Mouse (Mus musculus): ENCODE data around the gene Nrp1.
A peak's percentile ranks its signal among the peaks of the same experiment; 100 is the strongest.

The Nrp1 gene

DNA sequence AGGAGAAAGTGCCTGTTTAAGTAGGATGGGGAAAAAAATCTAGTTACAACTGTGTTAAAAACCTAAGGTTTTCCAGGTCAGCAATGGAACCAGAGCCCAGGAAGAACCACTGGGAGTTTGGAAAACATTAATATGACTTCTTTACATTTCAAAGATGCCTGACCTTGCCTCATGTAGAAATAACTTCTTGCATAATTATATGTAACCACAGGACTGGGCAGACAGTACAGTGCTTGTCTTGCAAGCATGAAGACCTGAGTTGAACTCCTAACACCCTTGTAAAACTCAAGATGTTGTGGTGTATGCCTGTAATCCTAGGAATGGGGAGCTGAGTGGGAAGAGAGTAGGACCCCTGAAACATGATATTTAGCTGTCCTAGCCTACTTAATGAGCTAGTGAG, 61.6 kb downstream of the Nrp1 start:
- DNase-seq (ENCODE audit: low spot score) = peak; percentile 22

DNA sequence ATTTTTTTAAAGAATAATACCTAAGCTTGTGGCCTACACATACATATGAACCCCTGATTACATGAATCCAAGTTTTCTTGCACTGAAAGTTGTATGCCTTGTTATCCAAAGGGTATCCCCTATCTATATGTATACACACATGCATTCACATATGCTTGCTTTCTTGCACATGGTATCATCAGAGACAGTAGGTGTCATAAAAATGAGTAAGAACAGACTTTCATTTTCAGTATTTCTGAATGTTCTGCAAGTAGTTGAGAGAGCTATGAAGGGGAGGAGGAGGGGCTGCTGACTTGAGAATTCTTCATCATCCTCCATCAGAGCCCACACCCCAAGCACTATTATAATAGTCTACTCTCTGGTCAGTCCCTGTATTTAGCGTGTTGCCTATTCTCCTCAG, 62.0 kb downstream of the Nrp1 start:
- no peak for DNase-seq (ENCODE audit: low spot score)

DNA sequence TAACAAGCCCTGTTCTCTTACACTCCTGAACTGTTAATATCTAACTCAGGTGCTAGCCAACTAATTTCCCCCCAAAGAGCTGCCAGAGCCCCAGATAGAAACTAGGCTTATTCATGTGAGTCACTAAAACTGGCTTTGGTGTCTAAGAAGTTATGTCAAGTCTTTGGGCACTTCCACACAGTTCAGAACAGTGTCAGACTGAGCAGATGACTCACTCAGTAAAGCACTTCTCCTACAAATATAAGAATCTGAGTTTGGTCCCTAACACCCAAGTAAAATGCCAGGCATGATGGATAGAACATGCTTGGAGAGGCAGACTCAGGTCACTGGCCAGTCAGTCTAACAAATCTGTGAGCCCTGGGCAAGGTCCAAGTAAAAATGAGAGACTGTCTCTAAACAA, 65.4 kb downstream of the Nrp1 start:
- DNase-seq (ENCODE audit: low spot score) = no peak

DNA sequence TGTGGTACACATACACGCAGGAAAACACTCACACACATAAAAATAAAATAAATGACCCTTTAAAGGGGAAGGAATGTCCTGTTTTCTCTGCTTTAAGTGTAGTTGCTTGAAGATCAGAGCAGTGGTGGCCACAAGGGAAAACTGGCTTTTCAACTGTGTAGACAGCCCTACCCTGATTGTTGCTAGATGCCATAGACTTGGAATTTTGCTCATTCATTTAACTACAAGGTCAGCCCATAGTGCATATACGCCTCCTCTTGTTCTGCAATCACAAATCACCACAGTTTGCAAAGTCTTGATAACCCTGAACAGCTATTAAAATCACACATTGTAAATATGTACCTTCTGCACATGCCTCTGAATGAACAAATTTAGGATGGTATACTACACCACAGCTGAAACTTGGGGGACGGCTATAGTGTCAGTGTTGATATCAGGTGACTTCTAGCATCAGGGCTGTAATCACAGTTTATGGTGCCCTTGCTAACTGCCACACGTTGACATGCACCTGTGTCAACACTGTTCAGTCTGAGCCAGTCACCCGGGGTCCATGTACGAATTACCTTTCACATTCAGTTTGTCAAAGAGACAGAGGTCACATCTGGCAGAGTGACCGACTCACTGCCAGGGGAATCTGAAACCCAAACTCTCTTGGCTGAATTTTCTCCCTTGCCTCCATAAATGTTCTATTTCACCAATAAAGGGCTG, 66.4 kb downstream of the Nrp1 start:
- no peak for DNase-seq (ENCODE audit: low spot score)

DNA sequence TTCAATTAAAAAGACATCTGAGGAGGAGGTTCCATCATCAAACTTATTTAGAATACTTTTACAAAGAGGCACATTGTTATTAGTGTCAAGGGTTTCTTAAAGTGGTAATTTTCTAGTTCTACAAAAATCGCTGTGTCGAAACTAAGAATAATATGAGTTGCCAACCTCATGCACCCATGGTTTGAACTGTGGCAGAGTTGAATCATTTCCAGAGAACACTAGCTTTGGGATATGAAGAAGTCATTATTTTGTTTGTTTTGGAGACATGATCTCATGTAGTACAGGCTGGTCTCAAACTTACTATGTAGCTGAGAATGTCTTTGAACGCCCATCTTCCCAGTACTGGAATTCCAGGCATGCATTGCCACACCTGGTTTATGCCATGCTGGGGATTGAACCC, 68.7 kb downstream of the Nrp1 start:
- DNase-seq (ENCODE audit: low spot score) = peak; percentile 73

DNA sequence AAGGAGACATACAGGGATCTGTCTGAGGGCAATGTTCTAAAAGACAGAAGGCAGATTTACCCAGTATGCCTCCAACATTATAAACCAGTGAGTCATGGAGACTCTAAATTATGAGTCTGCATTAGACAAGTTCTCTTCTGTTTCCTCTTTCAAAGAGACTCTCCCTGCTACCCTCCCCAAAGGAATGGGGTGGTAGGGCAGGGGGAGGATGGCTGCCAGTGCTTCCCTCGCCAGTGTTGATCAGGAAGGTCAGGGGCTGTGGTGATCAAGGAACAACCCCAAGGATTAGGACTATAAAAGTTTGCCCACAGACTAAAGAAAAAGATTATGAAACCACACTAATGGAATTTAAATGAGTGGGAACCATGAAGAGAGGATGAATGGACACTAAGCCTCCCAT, 70.6 kb downstream of the Nrp1 start:
- no peak for DNase-seq (ENCODE audit: low spot score)

DNA sequence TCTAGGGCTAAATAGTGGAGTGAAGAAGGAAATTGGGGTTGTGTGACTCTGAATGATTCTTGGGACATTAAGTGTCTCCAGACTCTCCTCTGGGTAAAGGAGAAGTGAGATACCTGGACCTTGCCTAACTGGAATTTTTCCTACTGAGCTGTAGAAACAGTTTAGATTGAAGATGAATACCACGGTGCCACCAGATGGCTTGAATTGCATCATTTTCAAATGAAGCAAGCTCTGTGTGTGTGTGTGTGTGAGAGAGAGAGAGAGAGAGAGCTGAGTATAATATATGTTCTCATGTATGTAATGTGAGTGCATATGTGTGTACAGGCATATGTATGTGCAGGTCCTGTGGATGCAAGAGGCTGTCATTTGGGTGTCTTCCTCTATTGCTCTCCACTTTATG, 72.7 kb downstream of the Nrp1 start:
- DNase-seq (ENCODE audit: low spot score) = no peak

DNA sequence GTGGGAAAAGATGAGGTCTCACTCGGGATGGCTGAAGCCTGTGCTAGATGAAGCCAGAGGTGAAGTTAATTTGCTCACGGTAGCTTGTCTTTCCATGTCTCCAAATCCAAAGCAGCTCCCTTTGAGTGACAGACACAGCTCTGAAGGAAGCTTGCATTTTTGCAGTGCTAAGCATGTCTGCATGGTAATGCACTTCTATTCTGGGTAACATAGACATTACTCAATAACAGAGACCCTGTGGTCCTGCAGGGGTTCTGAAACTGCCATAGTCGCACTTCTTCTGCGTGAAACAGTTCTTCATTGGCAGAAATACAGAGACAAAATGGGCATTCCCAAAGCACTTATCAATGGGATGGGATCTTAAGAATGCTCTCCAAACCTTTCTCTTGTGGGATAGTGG, 77.3 kb downstream of the Nrp1 start:
- DNase-seq (ENCODE audit: low spot score) = no peak

DNA sequence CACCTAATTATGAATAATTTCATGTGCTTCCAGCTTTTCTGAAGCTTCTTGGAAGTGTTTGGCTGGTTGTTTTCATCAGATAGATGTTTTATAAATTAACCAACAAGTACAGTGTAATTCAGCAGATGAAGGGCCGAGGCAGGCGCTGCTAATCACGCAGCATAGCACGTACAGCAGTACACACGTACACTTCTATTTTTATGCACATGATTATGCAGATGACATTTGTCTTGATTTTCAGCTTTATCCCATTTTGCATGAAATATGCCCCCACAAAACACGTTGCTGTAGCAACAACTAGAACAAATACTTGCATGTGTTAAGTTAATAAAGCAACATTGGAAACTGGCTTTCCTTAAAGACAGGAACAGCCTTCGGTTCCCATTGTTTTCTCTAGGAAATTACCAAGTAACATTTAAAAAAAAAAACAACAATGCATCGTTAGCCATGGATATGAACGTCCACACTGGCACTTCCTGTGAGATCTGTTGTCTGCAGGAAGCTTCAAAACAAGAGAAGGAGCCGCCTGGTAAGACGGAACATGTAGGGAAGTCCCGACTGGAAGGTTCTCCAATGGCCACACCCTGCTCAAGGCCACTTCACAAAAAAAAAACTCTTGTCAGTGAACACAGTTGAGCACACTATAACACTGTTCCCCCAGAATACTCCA, 78.9 kb downstream of the Nrp1 start:
- DNase-seq (ENCODE audit: low spot score) = no peak

DNA sequence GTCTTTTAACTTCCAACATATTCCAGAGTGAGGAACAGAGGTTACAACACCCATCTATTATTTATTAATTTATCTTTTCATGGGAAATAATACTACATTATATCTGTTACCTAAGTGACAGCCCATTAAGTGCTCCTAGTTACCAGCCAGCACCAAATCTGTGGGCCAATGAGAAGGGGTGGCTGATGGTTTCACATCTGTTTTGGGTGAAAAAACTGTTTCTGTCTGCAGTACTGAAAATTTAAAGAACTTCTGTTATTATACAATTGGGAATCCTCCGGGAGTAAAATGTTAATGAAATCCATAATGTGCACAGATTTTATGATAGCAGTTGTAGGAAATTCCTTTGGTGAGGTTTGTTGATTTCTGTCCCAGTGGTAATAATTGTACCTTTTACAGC, 83.0 kb downstream of the Nrp1 start:
- DNase-seq (ENCODE audit: low spot score) = no peak

DNA sequence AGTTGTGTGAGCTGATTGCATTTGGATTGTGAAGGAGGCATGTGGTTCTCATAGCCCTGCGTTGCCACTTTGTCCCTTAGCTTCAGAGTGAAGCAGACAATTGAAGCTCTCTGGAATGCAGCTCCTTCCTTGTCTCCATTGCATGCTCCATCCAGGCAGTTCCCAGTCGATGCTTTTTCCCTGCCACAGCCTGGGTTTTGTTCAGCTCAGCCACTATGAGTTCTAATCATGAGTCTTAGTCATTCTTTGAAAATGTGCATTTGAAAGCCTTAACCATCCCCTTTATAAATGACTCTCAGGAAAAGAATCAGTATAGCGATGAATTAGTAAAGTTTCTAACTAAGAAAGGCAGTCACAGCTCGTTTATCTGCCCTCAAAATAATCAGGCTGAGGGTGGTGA, 87.2 kb downstream of the Nrp1 start:
- no peak for DNase-seq (ENCODE audit: low spot score)

DNA sequence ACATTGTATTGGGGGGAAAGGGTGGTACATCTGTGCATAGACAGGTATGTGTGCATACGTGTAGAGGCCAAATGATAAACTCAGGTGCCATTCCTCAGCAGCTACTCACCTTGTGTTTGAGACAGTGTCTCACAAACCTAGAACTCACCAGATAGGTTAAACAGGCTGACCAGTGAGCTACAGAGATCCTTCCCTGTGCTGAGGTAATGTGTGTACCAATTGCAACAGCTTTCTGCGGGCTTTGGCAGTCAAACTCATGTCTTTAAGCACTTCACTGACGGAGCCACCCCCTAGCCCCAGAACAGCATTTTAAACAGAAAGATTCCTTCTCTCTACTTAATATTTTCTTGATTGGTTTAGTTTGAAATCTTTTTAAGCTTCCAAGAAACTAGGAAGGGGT, 88.2 kb downstream of the Nrp1 start:
- DNase-seq (ENCODE audit: low spot score) = peak; percentile 12

DNA sequence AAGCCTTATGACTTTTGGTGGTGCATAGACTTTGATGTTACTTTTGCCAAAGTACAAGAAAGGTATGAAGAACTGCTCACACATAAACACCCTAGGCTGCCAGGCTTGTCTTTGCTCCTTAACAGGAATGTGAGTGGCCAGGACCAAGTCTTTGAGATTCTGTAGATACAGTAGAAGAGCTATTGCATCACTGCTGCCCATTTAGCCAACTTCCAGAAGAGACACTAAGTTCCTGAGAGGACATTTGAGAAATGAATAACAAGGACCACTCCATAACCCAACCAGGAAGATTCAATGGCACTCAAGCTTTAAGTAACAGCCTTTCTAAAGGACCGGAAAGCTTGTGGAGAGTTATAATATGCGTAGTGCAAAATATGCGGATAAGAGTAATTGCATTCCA, 88.9 kb downstream of the Nrp1 start:
- no peak for DNase-seq (ENCODE audit: low spot score)

DNA sequence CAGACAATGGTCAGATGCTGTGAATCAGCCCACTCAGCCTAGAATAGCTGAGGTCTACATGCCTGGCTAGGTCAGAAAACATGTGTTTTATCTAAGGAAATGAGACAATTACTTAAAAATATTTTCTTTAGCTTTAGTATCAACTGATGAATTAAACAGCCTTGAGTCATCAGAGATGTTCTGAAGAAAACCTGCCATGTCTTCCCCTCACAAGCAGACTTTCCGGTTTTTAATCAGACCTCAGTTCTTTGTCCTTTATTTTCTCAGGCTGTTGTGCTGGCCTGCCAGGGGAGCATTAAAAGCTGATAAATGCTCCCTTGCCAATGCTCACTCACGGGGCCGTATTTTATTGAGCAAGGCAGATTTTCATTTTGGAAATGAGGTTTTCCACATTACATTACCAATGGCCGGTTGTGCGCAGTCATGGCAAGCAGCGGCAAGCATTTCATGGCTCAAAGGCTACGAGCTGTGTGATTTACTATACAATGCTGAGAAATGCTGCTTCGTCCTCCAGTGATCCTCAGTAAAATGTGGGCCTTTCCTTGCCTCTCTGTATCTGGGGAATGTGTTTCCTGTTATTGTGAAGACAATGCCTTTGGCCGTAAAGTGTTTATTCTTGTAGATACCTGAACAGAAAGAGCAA, 92.1 kb downstream of the Nrp1 start:
- no peak for DNase-seq (ENCODE audit: low spot score)

DNA sequence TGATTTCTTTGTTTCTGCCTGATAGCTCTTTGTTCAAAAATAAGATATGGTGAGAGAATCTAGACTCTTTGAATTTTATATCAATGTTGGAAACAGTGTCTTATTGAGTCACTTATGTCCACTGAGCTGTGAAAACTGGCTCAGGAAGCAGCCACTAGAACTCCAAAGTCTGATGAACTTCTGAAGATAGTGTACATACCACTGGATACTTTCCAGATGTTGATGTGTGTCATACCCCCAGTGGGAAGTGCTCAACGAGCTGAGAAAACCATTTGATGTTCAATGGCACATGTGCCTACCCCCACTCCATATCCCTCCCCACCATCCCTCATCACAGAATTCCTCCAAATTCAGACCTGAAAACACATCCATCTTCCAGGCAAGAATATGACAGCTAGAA, 92.7 kb downstream of the Nrp1 start:
- no peak for DNase-seq (ENCODE audit: low spot score)

DNA sequence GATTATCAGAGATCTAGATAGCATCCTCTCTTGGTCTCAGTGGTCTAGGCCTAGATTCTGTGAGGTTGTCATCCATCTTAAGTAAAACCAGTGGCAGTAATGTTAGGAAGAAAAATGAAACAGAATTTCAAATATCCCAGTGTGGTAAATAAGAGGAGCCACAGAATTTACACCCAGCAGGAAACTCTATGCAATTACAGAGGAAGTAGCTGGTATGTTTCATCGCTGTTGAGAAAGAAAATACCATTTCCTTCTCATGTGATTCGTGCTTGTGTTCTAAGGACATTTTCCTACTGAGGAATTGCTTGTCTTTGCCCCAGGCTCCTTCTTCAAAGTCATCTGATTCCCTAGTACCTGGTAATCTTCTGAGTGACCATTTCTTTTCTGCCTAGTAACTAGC, 95.1 kb downstream of the Nrp1 start:
- DNase-seq (ENCODE audit: low spot score) = no peak

DNA sequence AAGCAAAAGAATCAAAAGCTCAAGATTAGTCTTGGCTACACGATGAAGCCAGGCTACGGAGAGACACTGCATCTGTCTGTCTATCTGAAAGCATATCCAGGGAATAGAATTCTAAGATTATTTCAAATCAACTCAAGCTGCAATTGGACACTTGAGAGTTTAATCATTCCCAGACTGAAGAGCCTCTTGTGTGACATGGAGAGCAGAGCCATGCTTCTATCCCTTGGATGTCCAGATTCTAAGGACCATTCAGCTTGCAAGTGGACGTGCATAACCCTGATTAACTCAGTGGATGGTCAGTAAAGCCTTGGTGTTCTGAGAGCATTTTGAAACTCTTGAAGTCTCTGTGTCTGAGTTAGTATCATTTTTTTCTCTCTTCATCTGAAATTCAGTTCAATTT, 95.6 kb downstream of the Nrp1 start:
- no peak for DNase-seq (ENCODE audit: low spot score)

DNA sequence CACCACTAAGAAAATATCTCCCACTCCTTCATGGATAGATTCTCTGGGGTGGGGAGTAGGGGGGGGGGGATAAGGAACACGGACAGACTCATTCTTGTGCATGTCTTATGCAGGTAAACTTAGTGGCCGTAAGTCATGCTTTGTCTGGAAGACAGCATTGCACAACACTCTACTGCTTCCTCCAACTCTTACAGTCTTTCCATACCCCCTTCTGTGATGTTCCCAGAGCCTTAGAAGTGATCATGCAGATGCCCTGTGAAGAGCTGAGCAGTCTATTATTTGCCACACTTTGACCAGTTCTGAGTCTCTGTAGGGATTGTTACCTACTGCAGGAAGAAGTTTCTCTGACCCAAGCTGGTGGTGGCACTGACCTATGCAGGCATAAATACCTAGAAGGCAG, 98.9 kb downstream of the Nrp1 start:
- no peak for DNase-seq (ENCODE audit: low spot score)

DNA sequence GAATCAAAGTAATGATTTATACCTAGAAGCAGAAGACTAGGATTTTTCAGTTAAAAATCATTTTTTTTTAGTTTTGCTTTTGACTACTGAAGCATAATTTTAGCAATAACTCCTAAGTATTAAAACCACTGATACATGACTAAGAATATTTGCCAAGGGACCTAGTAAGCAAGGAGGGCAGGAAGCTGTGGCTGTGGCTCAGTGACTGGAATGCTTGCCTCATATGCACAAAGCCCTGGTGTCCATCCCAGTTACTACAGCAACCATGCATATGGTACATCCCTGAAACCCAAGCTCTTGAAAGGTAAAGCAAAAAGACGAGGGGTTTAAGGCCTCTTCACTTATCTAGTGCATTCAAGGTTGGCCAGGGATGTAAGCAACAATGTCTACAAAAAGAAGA, 101.3 kb downstream of the Nrp1 start:
- DNase-seq (ENCODE audit: low spot score) = no peak

DNA sequence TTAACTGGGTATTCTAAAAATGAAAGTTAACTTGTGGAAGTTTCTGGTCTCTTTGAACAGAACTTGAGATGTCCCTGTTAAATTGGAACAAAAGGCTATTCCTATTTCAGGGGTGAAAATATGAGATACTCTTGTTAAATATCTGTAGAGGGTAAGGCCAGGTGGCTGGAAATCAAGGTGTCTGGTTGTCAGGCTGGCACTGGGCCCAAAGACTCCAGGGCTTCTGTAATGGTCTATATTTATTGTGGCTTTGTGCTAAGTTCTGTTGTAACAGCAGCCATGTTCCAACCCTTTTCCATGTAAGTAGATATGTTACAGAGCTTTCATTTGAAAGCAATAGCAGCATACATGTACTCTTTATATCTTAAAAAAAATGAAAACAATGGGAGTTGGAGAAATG, 103.3 kb downstream of the Nrp1 start:
- no peak for DNase-seq (ENCODE audit: low spot score)

DNA sequence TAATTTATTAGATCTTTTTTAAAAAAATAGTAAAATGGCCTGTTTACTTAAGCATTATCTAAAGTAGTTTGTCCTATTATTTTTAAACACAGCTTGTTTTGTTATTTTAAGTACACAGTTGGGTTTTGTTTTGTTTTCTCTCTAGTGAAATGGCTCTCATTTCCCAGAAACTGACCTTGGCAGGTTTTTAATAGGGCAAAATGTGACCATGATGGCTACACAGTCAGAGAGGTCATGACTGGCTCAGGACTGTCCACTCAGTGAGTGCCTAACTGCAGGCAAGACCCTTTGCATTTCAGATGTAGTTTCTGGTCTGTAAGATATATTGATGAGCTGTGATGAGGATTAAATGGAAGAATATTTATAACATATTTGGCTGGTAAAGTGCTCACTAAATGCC, 104.8 kb downstream of the Nrp1 start:
- DNase-seq (ENCODE audit: low spot score) = peak; percentile 56

DNA sequence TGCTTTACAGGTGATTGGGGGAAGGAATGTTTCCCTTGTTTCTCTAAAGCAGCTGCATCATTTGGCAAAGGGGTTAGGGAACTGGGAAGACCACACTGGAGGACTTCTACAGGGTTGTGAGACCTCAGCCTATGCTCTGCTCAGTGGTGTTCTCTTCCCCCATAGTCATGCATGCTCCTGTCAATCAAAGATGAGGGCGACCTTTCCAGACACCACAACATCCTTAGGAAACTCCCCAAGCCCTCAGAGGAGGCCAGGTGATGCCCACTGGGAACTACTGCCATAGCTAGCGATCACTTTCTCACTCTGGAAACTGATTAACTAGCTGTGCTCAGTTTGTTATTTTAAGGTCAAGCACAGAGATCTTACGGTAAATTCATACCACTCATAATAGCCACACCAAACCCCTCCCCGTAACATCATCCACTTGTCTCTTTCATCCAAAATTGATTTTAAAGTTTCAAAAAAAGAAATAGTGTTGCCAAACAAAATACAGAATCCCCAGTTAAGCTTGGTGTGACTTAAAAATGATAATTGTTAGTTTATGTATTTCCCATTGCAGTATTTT, 105.7 kb downstream of the Nrp1 start:
- DNase-seq (ENCODE audit: low spot score) = no peak

DNA sequence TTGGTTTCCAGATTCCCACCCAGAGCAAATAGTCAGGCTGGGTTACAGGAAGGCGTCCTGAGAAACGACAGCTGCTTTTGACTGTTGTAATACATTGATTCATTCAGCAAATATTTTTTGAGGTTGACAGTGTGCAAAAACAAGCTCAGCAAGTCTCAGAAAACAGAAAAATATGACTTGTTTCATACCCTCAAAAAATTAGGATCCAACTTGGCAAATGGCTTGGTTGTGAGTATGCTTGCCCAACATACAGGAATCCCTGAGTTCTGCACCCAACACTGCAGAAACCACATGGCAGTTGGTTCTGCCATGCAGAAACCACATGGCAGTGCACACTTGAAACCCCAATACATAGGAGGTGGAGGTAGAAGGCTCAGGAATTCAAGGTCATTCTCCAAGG, 107.1 kb downstream of the Nrp1 start:
- peak; percentile 14 for DNase-seq (ENCODE audit: low spot score)
